Mouse (Mus musculus): ENCODE results near the gene Ralgps2. TPM values are rescaled to one million over a fixed set of nuclear protein-coding genes. Genes with fewer than 3 reads are reported as not detected.

Gene Ralgps2
- total RNA-seq, 1 experiment, result 40.6 TPM

DNA sequence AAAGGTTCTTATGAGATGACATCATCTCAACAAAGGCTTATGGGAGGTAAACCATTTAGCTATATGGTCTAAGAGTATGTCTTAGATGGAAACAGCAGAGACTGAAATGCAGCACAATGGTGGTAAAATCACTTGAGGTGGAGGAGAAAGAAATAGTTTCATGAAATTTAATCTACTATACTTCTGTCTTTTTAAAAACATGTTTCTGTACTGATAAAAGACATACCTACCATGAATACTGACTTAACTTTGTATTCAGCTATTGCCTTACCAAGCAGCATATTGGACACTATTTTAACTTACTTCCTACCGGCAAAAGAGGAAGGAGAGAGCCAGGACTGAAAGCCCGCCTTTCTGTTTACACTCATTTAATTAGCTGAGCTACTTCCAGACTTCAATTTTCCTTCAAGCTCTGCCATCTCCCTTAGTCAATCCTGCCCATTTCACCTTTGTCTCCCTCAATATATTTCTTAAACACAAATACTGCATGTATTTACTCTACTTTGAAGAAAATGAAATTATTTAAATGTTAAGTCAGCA, 79.6 kb downstream of the Ralgps2 start:
- H3K36me3 ChIP-seq (ENCODE audit: control insufficient read depth, insufficient read depth, low read length, poor library complexity, severe bottlenecking), result no peaks in the 10 kb centered on the region; the same call in 1 of the 2 replicates
- no peak for DNase-seq (ENCODE audit: low read depth, low spot score)
- no peak overlapping the region for H3K27ac ChIP-seq (ENCODE audit: insufficient read depth, low read depth, low read length, poor library complexity, severe bottlenecking)
- no peaks in the 10 kb centered on the region for H3K9me3 ChIP-seq (ENCODE audit: control insufficient read depth, insufficient read depth, low read depth, low read length)
- no peak overlapping the region for H3K9ac ChIP-seq (ENCODE audit: insufficient read depth, low read depth, low read length, poor library complexity, severe bottlenecking)
- in situ Hi-C loops (cut with MboI; ENCODE audit: low sequenced_read_pairs in 2 of 2, unreplicated experiment in 2 of 2), result no loop called here
- no peak for TF ChIP-seq ZNF384 (IDR thresholded peaks at IDR 0.05; ENCODE audit: low read depth, low read length)
- TF ChIP-seq MAFK (IDR thresholded peaks at IDR 0.05; ENCODE audit: insufficient read depth, low read depth, low read length), result no peak
- TF ChIP-seq ZC3H11A (IDR thresholded peaks at IDR 0.05; ENCODE audit: borderline replicate concordance, low read depth, low read length), result no peak
- TF ChIP-seq CHD2 (IDR thresholded peaks at IDR 0.05; ENCODE audit: low read depth, low read length), result no peak
- no peak for TF ChIP-seq HCFC1 (IDR thresholded peaks at IDR 0.05; ENCODE audit: borderline replicate concordance, insufficient read depth, low read length)
- H3K4me1 ChIP-seq (ENCODE audit: control insufficient read depth in 2 of 2, insufficient read depth in 2 of 2, low read length in 2 of 2, poor library complexity in 1 of 2), result no peaks in the 10 kb centered on the region
- no peak overlapping the region for H3K4me3 ChIP-seq (ENCODE audit: insufficient read depth in 1 of 2, low read depth in 1 of 2, low read length in 2 of 2, poor library complexity in 1 of 2, severe bottlenecking in 1 of 2)

DNA sequence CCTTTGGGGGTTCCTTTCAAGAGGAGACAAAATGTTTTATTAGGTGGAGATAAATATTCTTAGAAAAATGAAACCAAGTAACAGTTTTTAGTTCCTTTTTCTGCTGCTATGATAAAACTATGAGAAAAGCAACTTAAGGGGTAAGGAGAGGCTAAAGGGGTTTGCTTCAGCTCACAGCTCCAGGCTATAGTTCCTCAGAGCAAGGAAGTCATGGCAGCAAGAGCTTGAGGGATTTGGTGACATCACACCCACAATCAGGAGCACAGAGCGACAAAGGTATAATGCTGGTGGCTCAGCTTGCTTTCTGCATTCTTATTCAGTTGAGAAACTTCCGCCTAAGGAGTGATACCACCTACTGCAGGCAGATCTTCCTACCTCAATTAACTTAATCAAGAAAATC, 80.3 kb downstream of the Ralgps2 start:
- Histone ChIP-seq H3K4me3 (ENCODE audit: insufficient read depth in 1 of 2, low read depth in 1 of 2, low read length in 2 of 2, poor library complexity in 1 of 2, severe bottlenecking in 1 of 2) (no peak overlapping the region), H3K4me1 (ENCODE audit: control insufficient read depth in 2 of 2, insufficient read depth in 2 of 2, low read length in 2 of 2, poor library complexity in 1 of 2) (no peaks in the 10 kb centered on the region), H3K27ac (ENCODE audit: insufficient read depth, low read depth, low read length, poor library complexity, severe bottlenecking) (no peak overlapping the region), H3K9ac (ENCODE audit: insufficient read depth, low read depth, low read length, poor library complexity, severe bottlenecking) (no peak overlapping the region), H3K9me3 (ENCODE audit: control insufficient read depth, insufficient read depth, low read depth, low read length) (no peaks in the 10 kb centered on the region), H3K36me3 (ENCODE audit: control insufficient read depth, insufficient read depth, low read length, poor library complexity, severe bottlenecking) (no peaks in the 10 kb centered on the region; the same call in 1 of the 2 replicates)
- no peak for DNase-seq (ENCODE audit: low read depth, low spot score)
- TF ChIP-seq CHD2 (IDR thresholded peaks at IDR 0.05; ENCODE audit: low read depth, low read length), result no peak
- TF ChIP-seq ZC3H11A (IDR thresholded peaks at IDR 0.05; ENCODE audit: borderline replicate concordance, low read depth, low read length), result no peak
- TF ChIP-seq HCFC1 (IDR thresholded peaks at IDR 0.05; ENCODE audit: borderline replicate concordance, insufficient read depth, low read length), result no peak
- TF ChIP-seq ZNF384 (IDR thresholded peaks at IDR 0.05; ENCODE audit: low read depth, low read length), result no peak
- TF ChIP-seq MAFK (IDR thresholded peaks at IDR 0.05; ENCODE audit: insufficient read depth, low read depth, low read length), result no peak
- in situ Hi-C loops (cut with MboI; ENCODE audit: low sequenced_read_pairs in 2 of 2, unreplicated experiment in 2 of 2), result no loop called here

DNA sequence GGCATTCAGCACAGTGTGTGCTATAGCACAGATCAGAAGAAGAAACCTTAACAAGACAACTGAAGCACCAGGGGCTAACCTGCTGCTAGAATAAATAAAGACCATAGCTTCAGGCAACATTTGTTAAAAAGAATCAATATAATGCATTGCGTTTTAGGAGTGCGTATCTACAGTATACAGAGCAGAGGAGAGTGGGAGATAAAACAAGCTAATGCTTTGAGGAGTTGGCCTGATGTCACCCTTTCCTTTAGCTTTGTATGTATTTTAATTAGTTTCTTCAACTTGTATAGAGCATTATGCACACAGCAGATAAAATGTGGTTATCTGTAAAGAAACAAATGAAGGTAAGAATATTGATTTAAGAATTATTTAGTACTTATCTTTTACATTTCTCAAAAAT, 82.8 kb downstream of the Ralgps2 start:
- no peaks in the 10 kb centered on the region; the same call in 1 of the 2 replicates for H3K36me3 ChIP-seq (ENCODE audit: control insufficient read depth, insufficient read depth, low read length, poor library complexity, severe bottlenecking)
- no peak overlapping the region for H3K4me3 ChIP-seq (ENCODE audit: insufficient read depth in 1 of 2, low read depth in 1 of 2, low read length in 2 of 2, poor library complexity in 1 of 2, severe bottlenecking in 1 of 2)
- in situ Hi-C loops (cut with MboI; ENCODE audit: low sequenced_read_pairs in 2 of 2, unreplicated experiment in 2 of 2), result no loop called here
- H3K4me1 ChIP-seq (ENCODE audit: control insufficient read depth in 2 of 2, insufficient read depth in 2 of 2, low read length in 2 of 2, poor library complexity in 1 of 2), result no peaks in the 10 kb centered on the region
- H3K9ac ChIP-seq (ENCODE audit: insufficient read depth, low read depth, low read length, poor library complexity, severe bottlenecking), result no peak overlapping the region
- TF ChIP-seq ZC3H11A (IDR thresholded peaks at IDR 0.05; ENCODE audit: borderline replicate concordance, low read depth, low read length) (no peak), ZNF384 (IDR thresholded peaks at IDR 0.05; ENCODE audit: low read depth, low read length) (no peak), CHD2 (IDR thresholded peaks at IDR 0.05; ENCODE audit: low read depth, low read length) (no peak)
- DNase-seq (ENCODE audit: low read depth, low spot score), result no peak
- no peaks in the 10 kb centered on the region for H3K9me3 ChIP-seq (ENCODE audit: control insufficient read depth, insufficient read depth, low read depth, low read length)
- no peak overlapping the region for H3K27ac ChIP-seq (ENCODE audit: insufficient read depth, low read depth, low read length, poor library complexity, severe bottlenecking)

DNA sequence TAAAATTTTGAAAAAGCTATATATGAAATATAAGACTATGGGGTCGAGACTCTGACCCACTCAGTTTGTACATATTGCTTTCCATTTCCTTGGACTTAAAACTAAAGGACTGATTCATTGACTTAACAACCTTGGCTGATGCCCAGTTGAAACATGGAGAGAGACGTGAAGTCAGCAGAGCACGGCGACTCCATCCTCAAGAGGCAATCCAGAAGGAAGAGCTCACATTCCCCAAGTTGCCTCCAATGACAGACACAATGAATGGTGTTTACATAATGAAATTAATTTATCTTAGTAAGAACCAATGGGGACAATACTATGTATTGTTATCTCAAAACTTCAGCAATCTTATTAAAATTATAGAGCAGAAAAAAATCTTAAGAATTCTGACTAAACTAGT, 84.9 kb downstream of the Ralgps2 start:
- no peaks in the 10 kb centered on the region for H3K36me3 ChIP-seq (ENCODE audit: control insufficient read depth, insufficient read depth, low read length, poor library complexity, severe bottlenecking)
- H3K9ac ChIP-seq (ENCODE audit: insufficient read depth, low read depth, low read length, poor library complexity, severe bottlenecking), result no peak overlapping the region
- TF ChIP-seq MAFK (IDR thresholded peaks at IDR 0.05; ENCODE audit: insufficient read depth, low read depth, low read length) (no peak), CHD2 (IDR thresholded peaks at IDR 0.05; ENCODE audit: low read depth, low read length) (no peak), ZC3H11A (IDR thresholded peaks at IDR 0.05; ENCODE audit: borderline replicate concordance, low read depth, low read length) (no peak), HCFC1 (IDR thresholded peaks at IDR 0.05; ENCODE audit: borderline replicate concordance, insufficient read depth, low read length) (no peak), ZNF384 (IDR thresholded peaks at IDR 0.05; ENCODE audit: low read depth, low read length) (no peak)
- H3K4me3 ChIP-seq (ENCODE audit: insufficient read depth in 1 of 2, low read depth in 1 of 2, low read length in 2 of 2, poor library complexity in 1 of 2, severe bottlenecking in 1 of 2), result no peak overlapping the region
- H3K9me3 ChIP-seq (ENCODE audit: control insufficient read depth, insufficient read depth, low read depth, low read length), result no peaks in the 10 kb centered on the region
- DNase-seq (ENCODE audit: low read depth, low spot score), result no peak
- H3K4me1 ChIP-seq (ENCODE audit: control insufficient read depth in 2 of 2, insufficient read depth in 2 of 2, low read length in 2 of 2, poor library complexity in 1 of 2), result no peaks in the 10 kb centered on the region
- in situ Hi-C loops (cut with MboI; ENCODE audit: low sequenced_read_pairs in 2 of 2, unreplicated experiment in 2 of 2), result no loop called here
- H3K27ac ChIP-seq (ENCODE audit: insufficient read depth, low read depth, low read length, poor library complexity, severe bottlenecking), result no peak overlapping the region

DNA sequence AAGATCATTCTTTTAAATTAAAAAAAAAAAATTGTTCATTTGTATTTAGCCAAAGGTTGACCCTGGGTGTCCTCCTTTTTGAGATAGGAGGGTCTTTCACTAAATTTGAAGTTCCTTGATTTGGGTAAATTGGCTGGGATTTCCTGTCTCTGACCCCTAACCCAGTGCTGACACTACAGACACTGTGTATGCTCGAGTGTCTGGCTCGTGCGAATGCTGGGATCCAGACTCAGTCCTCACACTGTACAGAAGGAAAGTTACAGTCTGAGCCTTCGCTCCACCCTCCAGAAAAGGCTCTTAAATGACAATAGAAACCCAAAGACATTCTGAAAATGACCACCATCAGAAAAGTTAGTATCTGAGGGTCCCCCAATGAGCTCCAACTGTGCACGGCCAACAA, 86.6 kb downstream of the Ralgps2 start:
- in situ Hi-C loops (cut with MboI; ENCODE audit: low sequenced_read_pairs in 2 of 2, unreplicated experiment in 2 of 2), result no loop called here
- no peaks in the 10 kb centered on the region for H3K4me1 ChIP-seq (ENCODE audit: control insufficient read depth in 2 of 2, insufficient read depth in 2 of 2, low read length in 2 of 2, poor library complexity in 1 of 2)
- H3K9me3 ChIP-seq (ENCODE audit: control insufficient read depth, insufficient read depth, low read depth, low read length), result no peaks in the 10 kb centered on the region
- H3K9ac ChIP-seq (ENCODE audit: insufficient read depth, low read depth, low read length, poor library complexity, severe bottlenecking), result no peak overlapping the region
- H3K27ac ChIP-seq (ENCODE audit: insufficient read depth, low read depth, low read length, poor library complexity, severe bottlenecking), result no peak overlapping the region
- DNase-seq (ENCODE audit: low read depth, low spot score), result no peak
- no peak overlapping the region for H3K4me3 ChIP-seq (ENCODE audit: insufficient read depth in 1 of 2, low read depth in 1 of 2, low read length in 2 of 2, poor library complexity in 1 of 2, severe bottlenecking in 1 of 2)
- no peaks in the 10 kb centered on the region for H3K36me3 ChIP-seq (ENCODE audit: control insufficient read depth, insufficient read depth, low read length, poor library complexity, severe bottlenecking)
- TF ChIP-seq ZNF384 (IDR thresholded peaks at IDR 0.05; ENCODE audit: low read depth, low read length) (no peak), HCFC1 (IDR thresholded peaks at IDR 0.05; ENCODE audit: borderline replicate concordance, insufficient read depth, low read length) (no peak), MAFK (IDR thresholded peaks at IDR 0.05; ENCODE audit: insufficient read depth, low read depth, low read length) (no peak)

Measured in ES-E14 (cell line).